Mouse (Mus musculus): ENCODE results near the gene 4833420G17Rik.
A peak's percentile ranks its signal among the peaks of the same experiment; 100 is the strongest.
"Not testable (repeated sequence)": the region's sequence is repeated elsewhere in the genome, so short reads cannot be mapped to it uniquely, and the experiment has no call there.

The 4833420G17Rik gene

GRCm38 (mm10) chr13:119462596-119463560 lies at the start of gene 4833420G17Rik:
Gene 4833420G17Rik (plus strand): TSS chr13:119462768.
- DNase-seq (ENCODE audit: low read depth, low spot score): peak; percentile 97

GRCm38 (mm10) chr13:119413026-119413425 lies 49.5 kb upstream of the 4833420G17Rik start:
- DNase-seq (ENCODE audit: low read depth, low spot score): no peak

GRCm38 (mm10) chr13:119418479-119418878 lies 44.1 kb upstream of the 4833420G17Rik start:
- no peak for DNase-seq (ENCODE audit: low read depth, low spot score)

GRCm38 (mm10) chr13:119430164-119430563 lies 32.4 kb upstream of the 4833420G17Rik start:
- no peak for DNase-seq (ENCODE audit: low read depth, low spot score)

- DNase-seq (ENCODE audit: low read depth, low spot score): no peak
These were observed 30.5 kb upstream of the 4833420G17Rik start for GRCm38 (mm10) chr13:119432041-119432440.

- no peak for DNase-seq (ENCODE audit: low read depth, low spot score)
These were observed 28.2 kb upstream of the 4833420G17Rik start for GRCm38 (mm10) chr13:119434359-119434758.

- DNase-seq (ENCODE audit: low read depth, low spot score): peak; percentile 18
These were observed 20.3 kb upstream of the 4833420G17Rik start for GRCm38 (mm10) chr13:119442244-119442643.

- no peak for DNase-seq (ENCODE audit: low read depth, low spot score)
These were observed 9.0 kb upstream of the 4833420G17Rik start for GRCm38 (mm10) chr13:119453563-119453962.

- DNase-seq (ENCODE audit: low read depth, low spot score): no peak
These were observed 7.5 kb upstream of the 4833420G17Rik start for GRCm38 (mm10) chr13:119455082-119455481.

GRCm38 (mm10) chr13:119456342-119456741 lies 6.2 kb upstream of the 4833420G17Rik start:
- DNase-seq (ENCODE audit: low read depth, low spot score): no peak

- DNase-seq (ENCODE audit: low read depth, low spot score): no peak
These were observed 520 bp upstream of the 4833420G17Rik start for GRCm38 (mm10) chr13:119461900-119462595.

GRCm38 (mm10) chr13:119476631-119477030 lies 14.1 kb downstream of the 4833420G17Rik start:
- no peak for DNase-seq (ENCODE audit: low read depth, low spot score)

GRCm38 (mm10) chr13:119477789-119478188 lies 15.2 kb downstream of the 4833420G17Rik start:
- no peak for DNase-seq (ENCODE audit: low read depth, low spot score)

- DNase-seq (ENCODE audit: low read depth, low spot score): no peak
These were observed 24.8 kb downstream of the 4833420G17Rik start for GRCm38 (mm10) chr13:119487354-119487753.

GRCm38 (mm10) chr13:119487880-119488580 lies 25.5 kb downstream of the 4833420G17Rik start, which contains the start of the genes Tmem267 and 3110070M22Rik:
Gene Tmem267 (plus strand): TSS chr13:119488039.
Gene 3110070M22Rik (minus strand): TSS chr13:119488383.
- peak; percentile 82 for DNase-seq (ENCODE audit: low read depth, low spot score)

- DNase-seq (ENCODE audit: low read depth, low spot score): not testable (repeated sequence)
These were observed 29.5 kb downstream of the 4833420G17Rik start for GRCm38 (mm10) chr13:119492083-119492482.

- not testable (repeated sequence) for DNase-seq (ENCODE audit: low read depth, low spot score)
These were observed 32.4 kb downstream of the 4833420G17Rik start for GRCm38 (mm10) chr13:119494938-119495337.

All from ZHBTc4 (cell line).